Comparison of ENCODE assay signal across 25 mouse cellular contexts in the genomic region with DNA sequence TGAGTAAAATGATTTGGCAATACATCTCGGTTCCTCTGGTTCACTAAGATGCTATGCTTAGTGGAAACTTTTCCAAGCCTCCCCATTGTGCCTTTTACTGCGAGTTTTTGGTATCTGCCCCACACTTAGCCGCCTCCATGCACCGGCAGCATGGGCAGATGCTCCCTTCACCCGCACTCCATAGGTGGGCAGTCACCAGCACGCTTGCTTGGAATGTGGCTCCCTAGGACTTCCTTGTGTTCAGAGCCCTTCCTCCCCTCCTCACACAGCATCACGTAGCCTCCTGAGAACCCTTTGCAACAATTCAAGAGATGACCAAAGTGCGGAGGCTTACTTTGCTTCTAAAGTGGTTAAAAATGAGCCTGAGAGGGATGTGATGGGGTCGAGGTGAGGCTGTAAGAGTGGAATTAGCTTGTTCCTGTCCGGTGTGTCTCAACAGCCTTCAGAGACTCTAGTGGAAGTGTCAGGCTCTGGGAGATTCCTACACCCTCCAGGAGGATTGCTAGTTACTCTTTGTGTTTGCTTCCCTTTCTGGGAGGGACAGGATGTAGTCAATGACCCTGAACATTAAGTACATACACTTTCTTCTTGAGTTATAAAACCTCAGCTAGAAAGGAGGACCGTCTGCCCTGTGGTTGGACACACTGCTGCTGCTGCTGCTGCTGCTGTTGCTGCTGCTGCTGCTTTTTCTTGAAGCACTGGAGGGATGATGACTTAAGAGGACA. TPM values are rescaled to one million over a fixed set of nuclear protein-coding genes. Genes with fewer than 3 reads are reported as not detected.
DNase-seq lines count a peak whose midpoint lies in the region; ATAC-seq and TF ChIP-seq lines count a peak whose summit lies in the region.
"Had no signal": no experiment of that assay in that cellular context is flagged by ENCODE, and none has a peak within 500 bp of the region (broad histone marks: within the 10 kb centered on the region; RNA-seq: fewer than 3 reads in every experiment).

No protein-coding gene starts in this region.

- no peaks in the 10 kb centered on the region for H3K27me3 ChIP-seq in kidney, embryonic 14.5 days (ENCODE audit: control insufficient read depth, insufficient read depth, low read length)
- no peaks in the 10 kb centered on the region for H3K27me3 ChIP-seq in lung, postnatal 0 days (replicated peaks; ENCODE audit: insufficient read depth, low read length)
- H3K27me3 ChIP-seq: embryonic facial prominence, embryonic 12.5 days; midbrain, embryonic 13.5 days; stomach, embryonic 15.5 days had no signal

- WGBS in kidney, embryonic 14.5 days: 13% methylated on average over 11 of the region's 11 CpGs
- 20% methylated on average over 11 of the region's 11 CpGs for WGBS in lung, postnatal 0 days

- TF ChIP-seq CTCF in lung, postnatal 0 days (IDR thresholded peaks at IDR 0.05): no peak
- no peak for TF ChIP-seq CTCF in layer of hippocampus, adult 2 months (conservative IDR thresholded peaks at IDR 0.05)

- H3K27ac ChIP-seq in kidney, embryonic 14.5 days (ENCODE audit: low read depth, low read length): no peak overlapping the region
- H3K27ac ChIP-seq in lung, postnatal 0 days (ENCODE audit: low read length): no peak overlapping the region
- no peak overlapping the region for H3K27ac ChIP-seq in layer of hippocampus, adult 2 months
- H3K27ac ChIP-seq: embryonic facial prominence, embryonic 12.5 days; gastrocnemius, adult 2 months; hindbrain, postnatal 0 days; left cerebral cortex, adult 2 months; midbrain, embryonic 13.5 days; stomach, embryonic 15.5 days had no signal

- no peak for DNase-seq in cerebellum, adult 9-10 months
- DNase-seq in kidney, postnatal 25 days: no peak
- no peak for DNase-seq in lung, postnatal 0 days (ENCODE audit: low spot score)
- no peak for DNase-seq in lung, postnatal 25 days (ENCODE audit: low spot score)
- no peak for DNase-seq in layer of hippocampus, adult 2 months (ENCODE audit: low spot score in 2 of 2)
- DNase-seq: adrenal gland, postnatal 14 days; cerebellum, adult 11 months; gastrocnemius, adult 2 months; kidney, adult 11 months; left cerebral cortex, postnatal 4 days; liver, postnatal 0 days; lung, postnatal 36 days; right cerebral cortex, adult 18-20 months; thymus, postnatal 36 days had no signal

- peaks cover 4% of the 10 kb centered on the region; the same call in 1 of the 2 replicates for H3K4me1 ChIP-seq in kidney, embryonic 14.5 days (ENCODE audit: control insufficient read depth, insufficient read depth, low read length)
- H3K4me1 ChIP-seq in lung, postnatal 0 days (ENCODE audit: insufficient read depth, low read depth, low read length): no peaks in the 10 kb centered on the region
- H3K4me1 ChIP-seq: embryonic facial prominence, embryonic 12.5 days; midbrain, embryonic 13.5 days; stomach, embryonic 15.5 days had no signal

- no peak for TF ChIP-seq EP300 in lung, postnatal 0 days (IDR thresholded peaks at IDR 0.05)

- no peaks in the 10 kb centered on the region for H3K9me3 ChIP-seq in kidney, embryonic 14.5 days (ENCODE audit: control insufficient read depth, low read length)
- H3K9me3 ChIP-seq in lung, postnatal 0 days (ENCODE audit: low read length): no peaks in the 10 kb centered on the region
- H3K9me3 ChIP-seq: embryonic facial prominence, embryonic 12.5 days; midbrain, embryonic 13.5 days; stomach, embryonic 15.5 days had no signal

- no peak overlapping the region; the same call in 1 of the 2 replicates for H3K9ac ChIP-seq in kidney, embryonic 14.5 days (ENCODE audit: low read depth, low read length)
- no peak overlapping the region for H3K9ac ChIP-seq in lung, postnatal 0 days (replicated peaks; ENCODE audit: low read depth)
- H3K9ac ChIP-seq: embryonic facial prominence, embryonic 12.5 days; liver, postnatal 0 days; midbrain, embryonic 13.5 days; stomach, embryonic 15.5 days had no signal

- no peaks in the 10 kb centered on the region; the same call in 1 of the 2 replicates for H3K36me3 ChIP-seq in kidney, embryonic 14.5 days (ENCODE audit: control insufficient read depth, insufficient read depth, low read length)
- no peaks in the 10 kb centered on the region for H3K36me3 ChIP-seq in lung, postnatal 0 days (ENCODE audit: insufficient read depth, low read length)
- H3K36me3 ChIP-seq: embryonic facial prominence, embryonic 12.5 days; midbrain, embryonic 13.5 days; stomach, embryonic 15.5 days had no signal

- ATAC-seq in cerebellum, adult (ENCODE audit: insufficient number of reproducible peaks, low FRiP score, low TSS enrichment): peak; percentile 43; the same call in 1 of the 2 replicates
- peak; percentile 82 for ATAC-seq in kidney, embryonic 14.5 days (ENCODE audit: low FRiP score, low TSS enrichment)
- ATAC-seq in lung, postnatal 0 days: peak; percentile 17; the same call in 1 of the 2 replicates
- ATAC-seq: activated CD4-positive, CD25-positive, alpha-beta regulatory T cell, adult 4 months; hindbrain, postnatal 0 days; liver, postnatal 0 days; midbrain, embryonic 13.5 days had no signal

- H3K4me2 ChIP-seq in kidney, embryonic 14.5 days (replicated peaks; ENCODE audit: low read depth, low read length): peak overlapping the region; percentile 28
- H3K4me2 ChIP-seq in lung, postnatal 0 days (replicated peaks; ENCODE audit: low read depth, low read length): no peak overlapping the region
- H3K4me2 ChIP-seq: embryonic facial prominence, embryonic 12.5 days; heart, embryonic 11.5 days; liver, embryonic 11.5 days; midbrain, embryonic 13.5 days; stomach, embryonic 15.5 days had no signal

- 0 out of 2 replicates have a peak overlapping the region, but pooled peaks have one; percentile 1 for H3K4me3 ChIP-seq in kidney, embryonic 14.5 days (ENCODE audit: low read length)
- H3K4me3 ChIP-seq in lung, postnatal 0 days (ENCODE audit: low read depth, low read length): no peak overlapping the region
- no peak overlapping the region for H3K4me3 ChIP-seq in layer of hippocampus, adult 2 months
- H3K4me3 ChIP-seq: embryonic facial prominence, embryonic 12.5 days; gastrocnemius, adult 2 months; left cerebral cortex, adult 2 months; megakaryocyte, embryonic 14.5 days; midbrain, embryonic 13.5 days; stomach, embryonic 15.5 days had no signal

RNA-seq across cellular contexts. Expression of gene Tapt1, which starts 20.2 kb away (rescaled TPM):
- 23.0 and 35.8 TPM in 2 replicates for polyA plus RNA-seq in kidney, embryonic 14.5 days (2014; fragmentation: Nextera tagmentation; extraction: Ambion mirVana)
- 31.3 and 31.8 TPM in 2 replicates for polyA plus RNA-seq in lung, postnatal 0 days (2015; fragmentation: Nextera tagmentation; extraction: Ambion mirVana)
- 10 to 100 TPM; 41.3 to 50.2 TPM for total RNA-seq in layer of hippocampus, adult 2 months (2021)

Comparison
In these comparisons a context has a peak if more than half of its experiments do, and no peak if none do; other contexts are left out.
1. ATAC-seq: peak in every context shown above with its lines; median percentile 82 in kidney, embryonic 14.5 days; 43 in cerebellum, adult; 17 in lung, postnatal 0 days.